Mouse (Mus musculus) forebrain, embryonic 14.5 days (tissue): ENCODE data around the gene Zbtb17. TPM values are rescaled to one million over a fixed set of nuclear protein-coding genes. Genes with fewer than 3 reads are reported as not detected.

ENCODE experiments used
- ATAC-seq: fragments of 200-750 bp; cut with Nextera tagmentation; 2 replicates; pipeline ENCODE4 v1.8.0; 2017; ENCODE audit warnings: mild to moderate bottlenecking, moderate library complexity
- DNase-seq: peaks from one replicate; pipeline ENCODE4 v3.0.0-alpha.2; 2015; ENCODE audit warnings: low spot score
- H3K27ac ChIP-seq: fragments of 300-500 bp; sonication (generic); 2 replicates; pipeline ENCODE4 v1.5.1; 2014; ENCODE audit warnings: low read depth, mild to moderate bottlenecking, control low read depth, low read length, moderate library complexity
- H3K27me3 ChIP-seq: fragments of 300-500 bp; sonication (generic); replicated peaks from 2 replicates; pipeline ENCODE4 v1.6.1; 2014; ENCODE audit warnings: low read length, control low read depth, mixed read lengths; ENCODE audit not compliant: control insufficient read depth, insufficient read depth
- H3K36me3 ChIP-seq: fragments of 300-500 bp; sonication (generic); 2 replicates; pipeline ENCODE4 v1.6.1; 2014; ENCODE audit warnings: low read length, control low read depth; ENCODE audit not compliant: control insufficient read depth, insufficient read depth
- H3K4me1 ChIP-seq: fragments of 300-500 bp; sonication (generic); 2 replicates; pipeline ENCODE4 v1.6.1; 2014; ENCODE audit warnings: antibody characterized with exemption, low read length, control low read depth; ENCODE audit not compliant: control insufficient read depth, insufficient read depth
- H3K4me2 ChIP-seq: fragments of 300-500 bp; sonication (generic); 2 replicates; pipeline ENCODE4 v1.6.1; 2014; ENCODE audit warnings: mild to moderate bottlenecking, control low read depth, low read length
- H3K4me3 ChIP-seq: fragments of 300-500 bp; sonication (generic); 2 replicates; pipeline ENCODE4 v1.5.1; 2014; ENCODE audit warnings: low read depth, low read length, control low read depth
- H3K9ac ChIP-seq: fragments of 300-500 bp; sonication (generic); 2 replicates; pipeline ENCODE4 v1.6.1; 2014; ENCODE audit warnings: mild to moderate bottlenecking, low read length, control low read depth, moderate library complexity
- H3K9me3 ChIP-seq: fragments of 300-500 bp; sonication (generic); replicated peaks from 2 replicates; pipeline ENCODE4 v1.6.1; 2016; ENCODE audit warnings: low read length, control low read depth, mixed read lengths; ENCODE audit not compliant: control insufficient read depth
- WGBS: fragments of 180-500 bp; shearing (Covaris S2); extraction: QIAGEN DNeasy Blood & Tissue Kit; methylation state at CpG from one replicate; pipeline ENCODE4 v1.1.7; 2014; 5-methylcytosine and 5-hydroxymethylcytosine counted together
- polyA plus RNA-seq: library from polyadenylated mRNA; unstranded; fragments of >200 nt; fragmentation: Nextera tagmentation; extraction: Ambion mirVana; gene quantifications from 2 replicates; pipeline ENCODE4 v1.2.1, GENCODE M21; 2014

The Zbtb17 gene
- polyA plus RNA-seq, 1 experiment from 2014 or later, result 41.3 TPM

GRCm38 (mm10) chr4:141433191-141433590 lies 11.3 kb upstream of the Zbtb17 start:
- DNase-seq (no peak), ATAC-seq (no peak)
- Histone ChIP-seq H3K27ac (no peak overlapping the region), H3K9me3 (no peaks in the 10 kb centered on the region), H3K36me3 (no peaks in the 10 kb centered on the region), H3K4me3 (no peak overlapping the region), H3K4me2 (no peak overlapping the region), H3K27me3 (no peaks in the 10 kb centered on the region), H3K9ac (no peak overlapping the region), H3K4me1 (no peaks in the 10 kb centered on the region)
- WGBS, result 83% methylated on average over 18 of the region's 18 CpGs

GRCm38 (mm10) chr4:141435974-141436373 lies 8.5 kb upstream of the Zbtb17 start, which contains the start of gene Srarp:
TSS of gene Srarp (minus strand) at chr4:141436105.
- H3K9me3 ChIP-seq, result no peaks in the 10 kb centered on the region
- WGBS, result 92% methylated on average over 1 of the region's 1 CpGs

DNA sequence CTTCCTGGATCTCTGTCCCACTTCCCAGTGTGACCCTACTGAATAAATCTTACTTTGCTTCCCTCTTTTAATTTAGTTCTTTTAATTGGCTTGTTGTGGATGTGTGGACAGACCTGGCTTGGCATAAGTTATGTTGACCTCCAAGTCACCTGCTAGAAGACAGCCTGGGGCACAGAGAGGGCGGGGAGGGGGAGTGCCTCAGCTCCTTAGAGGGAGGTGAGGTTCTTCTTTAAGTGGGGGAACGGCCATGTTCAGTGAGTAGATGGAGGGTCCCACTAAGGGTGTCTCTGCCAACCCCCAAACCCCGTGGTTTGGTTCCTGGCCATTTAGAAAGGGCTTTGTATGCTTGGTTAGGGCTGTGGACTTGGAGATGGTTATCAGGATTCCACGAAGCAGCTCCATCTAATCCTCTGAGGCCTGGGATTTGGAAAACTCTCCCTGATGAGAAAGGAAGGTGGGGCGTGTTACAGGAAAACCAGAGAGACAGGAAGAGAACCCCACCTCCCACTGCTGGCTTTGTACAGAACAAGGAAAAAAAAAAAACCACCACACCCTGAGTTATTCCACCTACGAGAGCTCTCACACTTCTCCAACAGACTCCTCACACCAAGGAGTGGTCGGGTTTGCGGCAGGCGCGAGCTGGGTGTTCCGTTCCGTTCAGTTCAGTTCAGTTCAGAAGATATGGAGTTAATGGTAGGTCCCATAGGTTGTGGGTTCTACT lies 5.2 kb upstream of the Zbtb17 start:
- no peaks in the 10 kb centered on the region for H3K4me1 ChIP-seq
- H3K4me3 ChIP-seq, result no peak overlapping the region
- DNase-seq (no peak), ATAC-seq (no peak)
- no peak overlapping the region for H3K9ac ChIP-seq
- WGBS, result 86% methylated on average over 12 of the region's 12 CpGs
- no peak overlapping the region for H3K4me2 ChIP-seq
- H3K27me3 ChIP-seq, result no peaks in the 10 kb centered on the region
- no peaks in the 10 kb centered on the region for H3K36me3 ChIP-seq
- no peaks in the 10 kb centered on the region for H3K9me3 ChIP-seq
- H3K27ac ChIP-seq, result no peak overlapping the region

More at GRCm38 (mm10) chr4:141435974-141436373, 8.5 kb upstream of the Zbtb17 start, which contains the start of gene Srarp:
- Histone ChIP-seq H3K4me1 (no peaks in the 10 kb centered on the region), H3K4me2 (no peak within 1 kb of the TSS), H3K9ac (no peak within 1 kb of the TSS), H3K36me3 (no peaks in the 10 kb centered on the region), H3K4me3 (no peak within 1 kb of the TSS), H3K27me3 (no peaks in the 10 kb centered on the region), H3K27ac (no peak within 1 kb of the TSS)
- DNase-seq (no peak), ATAC-seq (no peak)

DNA sequence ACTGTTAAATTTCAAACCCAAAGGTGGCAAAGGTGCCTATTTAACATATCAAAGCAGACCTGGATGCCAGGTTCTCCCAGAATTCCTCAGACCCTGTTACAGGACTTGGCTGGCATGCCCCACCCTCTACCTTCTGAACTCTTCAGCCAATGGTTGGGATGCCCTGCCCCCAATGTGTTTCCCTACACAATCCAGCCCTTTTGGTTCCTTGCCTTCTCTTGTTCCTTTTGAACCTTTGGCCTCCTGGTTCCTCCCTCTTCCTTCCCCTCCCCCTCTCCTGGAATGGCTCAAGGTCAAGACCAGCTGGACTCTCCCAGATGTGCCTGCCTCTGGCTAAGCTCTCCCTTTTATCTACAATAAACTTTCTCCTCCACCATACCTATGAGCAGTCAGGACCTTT lies 3.6 kb upstream of the Zbtb17 start:
- ATAC-seq (no peak), DNase-seq (no peak)
- H3K9me3 ChIP-seq, result no peaks in the 10 kb centered on the region
- no peak overlapping the region for H3K4me3 ChIP-seq
- H3K36me3 ChIP-seq, result no peaks in the 10 kb centered on the region
- H3K27ac ChIP-seq, result no peak overlapping the region
- H3K4me2 ChIP-seq, result no peak overlapping the region
- H3K27me3 ChIP-seq, result no peaks in the 10 kb centered on the region
- no peak overlapping the region for H3K9ac ChIP-seq
- peaks cover 4% of the 10 kb centered on the region for H3K4me1 ChIP-seq

DNA sequence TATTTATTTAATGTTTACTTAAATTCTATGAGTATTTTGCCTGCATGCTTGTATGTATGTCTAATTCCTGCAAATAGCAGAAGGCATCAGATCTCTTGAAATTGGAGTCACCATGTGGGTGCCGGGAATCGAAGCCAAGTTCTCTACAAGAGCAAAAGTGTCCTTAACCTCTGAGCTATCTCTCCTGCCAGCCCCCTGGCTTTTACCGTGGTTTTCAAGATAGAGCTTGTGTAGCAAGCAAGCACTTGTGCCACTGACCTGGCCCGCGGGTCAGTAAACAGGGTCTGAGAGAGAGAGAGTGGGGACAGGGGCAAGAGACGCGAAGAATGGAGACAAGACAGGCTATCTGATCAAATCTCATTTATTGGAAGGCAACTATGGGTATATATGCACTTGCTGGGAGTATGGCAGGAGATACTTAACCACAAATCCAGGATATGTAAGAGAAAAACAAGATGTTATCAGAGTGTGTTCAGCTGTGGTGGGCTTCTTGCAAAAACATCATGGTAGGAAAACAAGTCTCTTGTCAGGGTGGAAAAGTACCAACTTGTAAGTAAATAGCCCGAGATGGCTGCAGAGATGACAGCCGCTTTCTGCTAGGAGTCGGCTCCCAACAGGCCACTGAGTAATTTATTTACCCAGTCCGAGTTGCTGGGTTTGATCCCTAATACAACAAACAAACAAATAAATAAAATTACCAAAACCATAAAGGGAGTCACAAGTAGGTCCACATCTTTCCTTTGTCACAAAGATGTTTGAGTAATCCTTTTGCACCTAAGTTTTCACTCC lies 619 bp upstream of the Zbtb17 start:
- Histone ChIP-seq H3K4me3 (peak overlapping the region; percentile 96), H3K4me2 (peak overlapping the region; percentile 50), H3K4me1 (peaks cover 4% of the 10 kb centered on the region), H3K36me3 (peaks cover 22% of the 10 kb centered on the region), H3K27me3 (no peaks in the 10 kb centered on the region), H3K9ac (peak overlapping the region; percentile 95; the same call in 1 of the 2 replicates), H3K27ac (no peak overlapping the region), H3K9me3 (no peaks in the 10 kb centered on the region)
- DNase-seq, result no peak
- ATAC-seq, result no peak
- WGBS, result 51% methylated on average over 11 of the region's 11 CpGs

DNA sequence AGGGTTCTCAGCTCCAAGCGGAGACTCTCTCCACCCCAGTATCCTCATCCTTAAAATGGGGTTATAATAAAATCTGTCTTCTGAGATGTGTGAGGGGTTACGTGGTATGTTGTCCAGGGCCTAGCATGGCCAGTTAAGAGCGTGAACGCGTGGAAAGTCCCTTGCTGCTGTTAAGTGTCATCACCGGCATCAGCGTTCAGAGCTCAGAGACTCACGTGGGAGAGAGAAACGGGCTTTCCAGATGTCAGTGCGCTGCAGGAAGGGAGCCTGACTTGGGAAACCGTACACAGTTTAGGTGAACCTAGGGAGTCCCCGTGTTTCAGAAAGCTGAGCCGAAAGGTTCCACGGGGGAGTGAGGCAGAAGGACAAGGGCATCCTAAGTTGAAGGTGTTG lies 870 bp downstream of the Zbtb17 start:
- DNase-seq, result no peak
- Histone ChIP-seq H3K36me3 (peaks cover 36% of the 10 kb centered on the region), H3K27me3 (no peaks in the 10 kb centered on the region), H3K9ac (peak overlapping the region; percentile 95), H3K27ac (no peak overlapping the region), H3K4me1 (peaks cover 4% of the 10 kb centered on the region), H3K4me2 (peak overlapping the region; percentile 50), H3K4me3 (peak overlapping the region; percentile 96), H3K9me3 (no peaks in the 10 kb centered on the region)
- 14% methylated on average over 14 of the region's 14 CpGs for WGBS
- ATAC-seq, result no peak

- Histone ChIP-seq H3K27ac (no peak overlapping the region), H3K9me3 (no peaks in the 10 kb centered on the region), H3K9ac (no peak overlapping the region), H3K27me3 (no peaks in the 10 kb centered on the region), H3K4me1 (peaks cover 4% of the 10 kb centered on the region), H3K4me2 (0 out of 2 replicates have a peak overlapping the region, but pooled peaks have one; percentile 7), H3K4me3 (no peak overlapping the region), H3K36me3 (peaks cover 39% of the 10 kb centered on the region)
- ATAC-seq (no peak), DNase-seq (no peak)
- 74% methylated on average over 7 of the region's 7 CpGs for WGBS
Measured at GRCm38 (mm10) chr4:141446211-141446610, 1.8 kb downstream of the Zbtb17 start.

DNA sequence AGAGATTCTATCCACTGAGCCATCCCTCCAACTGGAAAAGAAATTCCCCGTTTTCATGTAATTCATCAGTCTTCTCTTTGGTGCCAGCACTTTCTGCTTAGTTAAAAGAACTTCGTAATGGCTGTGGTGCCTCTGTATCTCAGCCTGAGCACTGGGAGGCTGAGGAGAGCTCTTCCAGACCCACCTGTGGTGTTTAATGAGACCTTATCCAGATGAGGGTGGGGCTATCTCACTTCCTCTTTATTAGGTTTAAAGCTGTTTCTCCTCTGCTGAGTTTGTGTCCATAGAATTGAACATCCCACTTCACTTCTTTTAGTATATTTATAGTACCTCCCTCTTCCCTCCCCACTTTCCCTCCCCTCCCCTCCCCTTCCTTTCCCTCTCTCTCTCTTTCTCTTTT lies 6.8 kb downstream of the Zbtb17 start:
- Histone ChIP-seq H3K4me1 (no peaks in the 10 kb centered on the region), H3K27me3 (no peaks in the 10 kb centered on the region), H3K4me3 (no peak overlapping the region), H3K36me3 (peaks cover 70% of the 10 kb centered on the region), H3K9me3 (no peaks in the 10 kb centered on the region), H3K4me2 (no peak overlapping the region), H3K27ac (no peak overlapping the region), H3K9ac (no peak overlapping the region)
- 93% methylated on average over 2 of the region's 2 CpGs for WGBS
- DNase-seq, result no peak
- ATAC-seq, result no peak

- Histone ChIP-seq H3K4me2 (no peak overlapping the region), H3K27me3 (no peaks in the 10 kb centered on the region), H3K36me3 (peaks cover 66% of the 10 kb centered on the region)
Measured at GRCm38 (mm10) chr4:141451916-141452450, 7.5 kb downstream of the Zbtb17 start.

More at GRCm38 (mm10) chr4:141451916-141452450, 7.5 kb downstream of the Zbtb17 start:
- no peaks in the 10 kb centered on the region for H3K9me3 ChIP-seq
- H3K9ac ChIP-seq, result no peak overlapping the region
- DNase-seq (no peak), ATAC-seq (no peak)
- H3K4me3 ChIP-seq, result no peak overlapping the region
- WGBS, result 96% methylated on average over 9 of the region's 9 CpGs
- no peaks in the 10 kb centered on the region for H3K4me1 ChIP-seq
- no peak overlapping the region for H3K27ac ChIP-seq
